Mouse (Mus musculus): ENCODE measurements around the gene Mrpl39.

GRCm38 (mm10) chr16:84734806-84735165, 756 bp downstream of the Mrpl39 start:
- TF ChIP-seq CTCF (IDR thresholded peaks at IDR 0.05; ENCODE audit: extremely low read depth, insufficient read depth, insufficient read length, insufficient replicate concordance) (no peak), POLR2A (IDR thresholded peaks at IDR 0.05; ENCODE audit: low read depth, low read length) (no peak)

Data from spleen, adult 2 months (tissue).